In the genomic region with DNA sequence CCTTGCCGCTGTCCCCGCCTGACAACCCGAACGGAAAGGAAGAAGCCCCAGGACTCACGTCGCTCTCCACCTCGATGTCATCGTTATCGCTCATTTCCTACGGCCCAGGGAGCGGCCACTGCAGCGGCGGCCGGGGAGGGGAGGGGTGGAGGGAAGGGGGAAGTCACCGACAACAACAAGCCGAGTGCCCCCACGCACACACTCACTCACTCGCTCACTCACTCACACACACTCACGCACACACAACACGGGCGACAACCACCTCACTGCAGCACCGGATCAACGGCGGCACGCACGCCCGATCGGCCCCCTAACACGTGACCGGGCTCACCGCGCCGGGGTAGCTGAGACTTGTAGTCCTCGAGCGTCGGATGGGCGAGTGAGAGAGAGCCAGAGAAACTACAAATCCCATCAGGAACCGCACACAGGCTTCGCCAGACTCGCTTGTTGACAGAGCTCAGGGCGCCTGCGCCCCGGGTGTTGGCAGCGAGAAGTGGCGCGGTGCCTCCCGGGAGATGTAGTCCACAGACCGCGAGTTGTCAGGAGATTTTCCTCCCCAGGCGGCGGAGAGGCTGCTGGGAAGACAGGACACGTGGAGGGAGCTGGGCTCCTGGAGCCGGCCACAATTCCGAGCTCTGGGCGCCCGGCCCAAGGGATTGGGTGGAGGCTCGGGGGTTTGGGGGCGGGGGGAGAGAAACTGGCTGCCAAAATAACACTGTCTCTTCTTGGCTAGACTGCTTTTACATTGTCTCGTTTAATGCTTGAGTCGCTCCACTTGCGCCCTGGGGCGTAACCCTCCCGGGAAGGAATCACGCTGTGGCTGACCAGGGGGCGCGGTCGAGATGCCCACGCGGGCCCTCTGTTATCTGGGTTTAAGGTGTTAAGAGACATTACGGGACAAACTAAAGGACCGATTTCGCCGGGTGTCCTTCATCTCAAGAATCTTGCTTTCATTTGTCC, we compare ENCODE assay signal across 8 mouse cellular contexts. TPM values are rescaled to one million over a fixed set of nuclear protein-coding genes. Genes with fewer than 3 reads are reported as not detected.
A peak's percentile ranks its signal among the peaks of the same experiment; 100 is the strongest.
DNase-seq lines count a peak whose midpoint lies in the region; ATAC-seq lines count a peak whose summit lies in the region.

A gene (minus strand): TSS at position 270 of the 960 bp plus-strand sequence.

- H3K36me3 ChIP-seq in forebrain, embryonic 14.5 days (ENCODE audit: control insufficient read depth, insufficient read depth, low read length), result peaks cover 17% of the 10 kb centered on the region
- H3K36me3 ChIP-seq in neural tube, embryonic 15.5 days, result peaks cover 16% of the 10 kb centered on the region

- no peaks in the 10 kb centered on the region for H3K27me3 ChIP-seq in forebrain, embryonic 14.5 days (replicated peaks; ENCODE audit: control insufficient read depth, insufficient read depth, low read length)
- no peaks in the 10 kb centered on the region for H3K27me3 ChIP-seq in neural tube, embryonic 15.5 days (replicated peaks)

- WGBS in forebrain, embryonic 14.5 days, result under 1% methylated on average over 71 of the region's 73 CpGs
- WGBS in neural tube, embryonic 15.5 days, result under 1% methylated on average over 73 of the region's 73 CpGs

- peak within 1 kb of the TSS; percentile 85 for H3K4me2 ChIP-seq in forebrain, embryonic 14.5 days (ENCODE audit: low read length)
- peak within 1 kb of the TSS; percentile 89 for H3K4me2 ChIP-seq in neural tube, embryonic 15.5 days

- peak within 1 kb of the TSS; percentile 84 for H3K9ac ChIP-seq in forebrain, embryonic 14.5 days (ENCODE audit: low read length)
- peak within 1 kb of the TSS; percentile 80 for H3K9ac ChIP-seq in neural tube, embryonic 15.5 days (replicated peaks)

- H3K9me3 ChIP-seq in forebrain, embryonic 14.5 days (replicated peaks; ENCODE audit: control insufficient read depth, low read length), result no peaks in the 10 kb centered on the region
- no peaks in the 10 kb centered on the region for H3K9me3 ChIP-seq in neural tube, embryonic 15.5 days (replicated peaks)

- peak within 1 kb of the TSS; percentile 36 for H3K27ac ChIP-seq in forebrain, embryonic 14.5 days (ENCODE audit: low read depth, low read length)
- peak within 1 kb of the TSS; percentile 85 for H3K27ac ChIP-seq in neural tube, embryonic 15.5 days (replicated peaks)

- peak within 1 kb of the TSS; percentile 89 for H3K4me3 ChIP-seq in forebrain, embryonic 14.5 days (ENCODE audit: low read depth, low read length)
- H3K4me3 ChIP-seq in neural tube, embryonic 15.5 days (replicated peaks), result peak within 1 kb of the TSS; percentile 75

- H3K4me1 ChIP-seq in forebrain, embryonic 14.5 days (ENCODE audit: control insufficient read depth, insufficient read depth, low read length), result peaks cover 11% of the 10 kb centered on the region; the same call in 1 of the 2 replicates
- H3K4me1 ChIP-seq in neural tube, embryonic 15.5 days, result peaks cover 28% of the 10 kb centered on the region

- intact Hi-C loops in heart, postnatal 14 days (cut with DNase I), result loop anchor here (5.0 kb wide), 2 partner anchors 80 to 125 kb away; no protein-coding TSS in a partner anchor

- DNase-seq in ES-CJ7 (ENCODE audit: low read depth, low spot score), result peak; percentile 100
- peak; percentile 99 for DNase-seq in cerebellum, adult 11 months
- DNase-seq in forebrain, embryonic 14.5 days (ENCODE audit: low spot score), result peak; percentile 100
- DNase-seq in heart, postnatal 14 days, result peak; percentile 98 to 99
- peak; percentile 99 for DNase-seq in layer of hippocampus, adult 11-12 months (ENCODE audit: low spot score)
- peak; percentile 99 to 100 for DNase-seq in lung, adult 18-20 months
- peak; percentile 100 for DNase-seq in testis, postnatal 14 days (ENCODE audit: low spot score)

- ATAC-seq in forebrain, embryonic 14.5 days, result peak; percentile 99
- ATAC-seq in neural tube, embryonic 15.5 days (ENCODE audit: low FRiP score), result peak; percentile 99

RNA-seq across cellular contexts. Expression of the gene that starts here (rescaled TPM):
- 105 and 109 TPM in 2 replicates for polyA plus RNA-seq in forebrain, embryonic 14.5 days (2014; fragmentation: Nextera tagmentation; extraction: Ambion mirVana)
- total RNA-seq in heart, postnatal 14 days (2021), result 10 to 100 TPM; 62.6 to 71.9 TPM
- 18.6 and 25.7 TPM in 2 replicates for polyA plus RNA-seq in neural tube, embryonic 15.5 days (2015; fragmentation: Nextera tagmentation; extraction: Ambion mirVana)

Comparison
In these comparisons a context has a peak if more than half of its experiments do, and no peak if none do; other contexts are left out.
1. Peak in every context shown above with its lines: DNase-seq, ATAC-seq, H3K4me3 ChIP-seq and H3K27ac ChIP-seq.